Mouse (Mus musculus): ENCODE measurements around the gene Cd200r3.

DNA sequence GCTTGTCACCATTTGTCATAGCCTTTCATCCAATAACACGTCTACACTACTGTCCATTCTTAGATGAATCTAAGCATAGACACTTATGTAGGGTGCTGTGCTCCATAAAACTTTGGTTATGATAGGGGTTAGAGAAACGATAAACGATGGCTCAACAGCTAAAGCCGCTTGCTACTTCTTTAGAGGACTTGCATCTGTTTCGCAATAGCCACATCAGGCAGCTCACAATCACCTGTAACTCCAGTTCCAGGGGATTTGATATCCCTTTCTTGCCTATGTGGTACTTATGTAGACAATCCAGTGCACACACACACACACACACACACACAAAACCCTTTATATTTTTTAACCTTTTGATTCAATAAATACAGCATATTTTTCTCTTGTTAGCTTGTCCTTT, 85.6 kb downstream of the Cd200r3 start:
- TF ChIP-seq USF1 (IDR thresholded peaks at IDR 0.05; ENCODE audit: low read depth): no peak
- no peak for TF ChIP-seq POLR2AphosphoS2 (IDR thresholded peaks at IDR 0.05; ENCODE audit: insufficient read length, low read depth)
